Mouse (Mus musculus) heart, postnatal 36 days (tissue): ENCODE data around the gene Pinlyp. TPM values are rescaled to one million over a fixed set of nuclear protein-coding genes. Genes with fewer than 3 reads are reported as not detected.
"Not testable (repeated sequence)": the region's sequence is repeated elsewhere in the genome, so short reads cannot be mapped to it uniquely, and the experiment has no call there.

Experiments
- DNase-seq, 2 experiments: peaks; one replicate each; pipeline ENCODE4 v3.0.0; 2021 to 2022
- intact Hi-C: fragments of 180-260 bp; cut with DNase I; formaldehyde crosslinking; loops from one replicate; pipeline ENCODE4 v1.15.1; 2025
- total RNA-seq, 2 experiments: library from RNA; stranded (reverse); gene quantifications; 2 replicates each; pipeline ENCODE4 v1.2.3; 2021

The Pinlyp gene
- total RNA-seq, 2 experiments from 2014 or later, result not detected

- no peak for DNase-seq
- intact Hi-C loops, result loop anchor here (1.0 kb wide), 1 partner anchor 18 kb away; no protein-coding TSS in a partner anchor
These were observed 16.3 kb downstream of the Pinlyp start for GRCm38 (mm10) chr7:24529580-24529979.

GRCm38 (mm10) chr7:24528861-24529260, 17.1 kb downstream of the Pinlyp start:
- intact Hi-C loops, result loop anchor here (1.0 kb wide), 1 partner anchor 18 kb away; no protein-coding TSS in a partner anchor
- DNase-seq, result no peak

- DNase-seq, result no peak
- intact Hi-C loops, result no loop called here
These were observed 20.1 kb downstream of the Pinlyp start for GRCm38 (mm10) chr7:24525686-24526420.

- intact Hi-C loops, result no loop called here
- DNase-seq, result no peak
These were observed 20.9 kb downstream of the Pinlyp start for GRCm38 (mm10) chr7:24524978-24525377.

GRCm38 (mm10) chr7:24523723-24524122, 22.2 kb downstream of the Pinlyp start:
- intact Hi-C loops, result no loop called here

GRCm38 (mm10) chr7:24522805-24523204, 23.1 kb downstream of the Pinlyp start:
- intact Hi-C loops, result no loop called here
- DNase-seq, result no peak

More at GRCm38 (mm10) chr7:24523723-24524122, 22.2 kb downstream of the Pinlyp start:
- no peak for DNase-seq

GRCm38 (mm10) chr7:24520054-24520453, 25.9 kb downstream of the Pinlyp start:
- DNase-seq, intact Hi-C loops: not testable (repeated sequence)

- no peak for DNase-seq
- intact Hi-C loops, result loop anchor here (5.0 kb wide), 1 partner anchor 38 kb away; no protein-coding TSS in a partner anchor
These were observed 26.8 kb downstream of the Pinlyp start for GRCm38 (mm10) chr7:24519130-24519529.

GRCm38 (mm10) chr7:24517654-24518053, 28.3 kb downstream of the Pinlyp start:
- intact Hi-C loops, result loop anchor here (5.0 kb wide), 1 partner anchor 40 kb away; no protein-coding TSS in a partner anchor
- no peak for DNase-seq

- intact Hi-C loops, result loop anchor here (5.0 kb wide), 1 partner anchor 40 kb away; no protein-coding TSS in a partner anchor
- DNase-seq, result no peak
These were observed 28.8 kb downstream of the Pinlyp start for GRCm38 (mm10) chr7:24517077-24517476.

GRCm38 (mm10) chr7:24516319-24516718, 29.6 kb downstream of the Pinlyp start:
- DNase-seq, result not testable (repeated sequence)
- intact Hi-C loops, result loop anchor here (5.0 kb wide), 1 partner anchor 41 kb away; no protein-coding TSS in a partner anchor

- intact Hi-C loops, result no loop called here
- DNase-seq, result no peak
These were observed 33.6 kb downstream of the Pinlyp start, which contains the start of gene AC161166.1 for GRCm38 (mm10) chr7:24512355-24512754. Gene AC161166.1 (minus strand): TSS chr7:24512455.

- intact Hi-C loops, result loop anchor here (2.0 to 5.0 kb wide), 4 partner anchors 23 to 65 kb away; partner anchors contain the start of genes Irgq, Pinlyp and Xrcc1
- no peak for DNase-seq
These were observed 38.2 kb downstream of the Pinlyp start for GRCm38 (mm10) chr7:24507726-24508114.

- intact Hi-C loops, result loop anchor here (2.0 to 5.0 kb wide), 4 partner anchors 24 to 65 kb away; partner anchors contain the start of genes Irgq, Pinlyp and Xrcc1
- peak; percentile 87 to 91 for DNase-seq
These were observed 38.8 kb downstream of the Pinlyp start, which contains the start of gene Zfp428 for GRCm38 (mm10) chr7:24506838-24507725. Gene Zfp428 (plus strand): TSS chr7:24507006.

GRCm38 (mm10) chr7:24506476-24506837, 39.5 kb downstream of the Pinlyp start:
- intact Hi-C loops, result loop anchor here (2.0 to 5.0 kb wide), 4 partner anchors 24 to 64 kb away; partner anchors contain the start of genes Irgq, Pinlyp and Xrcc1
- DNase-seq, result peak; percentile 49 to 56

GRCm38 (mm10) chr7:24506065-24506459, 39.9 kb downstream of the Pinlyp start:
- intact Hi-C loops, result loop anchor here (2.0 to 5.0 kb wide), 4 partner anchors 25 to 64 kb away; partner anchors contain the start of genes Irgq, Pinlyp and Xrcc1
- no peak for DNase-seq

- no peak for DNase-seq
- intact Hi-C loops, result loop anchor here (2.0 to 5.0 kb wide), 4 partner anchors 25 to 63 kb away; partner anchors contain the start of genes Irgq, Pinlyp and Xrcc1
These were observed 40.4 kb downstream of the Pinlyp start for GRCm38 (mm10) chr7:24505447-24506064.

- DNase-seq, result no peak
- intact Hi-C loops, result loop anchor here (5.0 kb wide), 1 partner anchor 63 kb away; no protein-coding TSS in a partner anchor
These were observed 41.0 kb downstream of the Pinlyp start for GRCm38 (mm10) chr7:24504868-24505267.

- intact Hi-C loops, result no loop called here
- no peak for DNase-seq
These were observed 41.9 kb downstream of the Pinlyp start for GRCm38 (mm10) chr7:24504004-24504403.

GRCm38 (mm10) chr7:24501492-24501891, 44.4 kb downstream of the Pinlyp start:
- DNase-seq, result peak in 1 of 2 experiments; percentile 31
- intact Hi-C loops, result no loop called here
